Mouse (Mus musculus) heart, embryonic 14.5 days (tissue): ENCODE results near the gene Slc5a5. TPM values are rescaled to one million over a fixed set of nuclear protein-coding genes. Genes with fewer than 3 reads are reported as not detected.
A peak's percentile ranks its signal among the peaks of the same experiment; 100 is the strongest.
"Not testable (repeated sequence)": the region's sequence is repeated elsewhere in the genome, so short reads cannot be mapped to it uniquely, and the experiment has no call there.

Experiments used
- ATAC-seq: fragments of 200-750 bp; cut with Nextera tagmentation; 2 replicates; pipeline ENCODE4 v1.8.0; 2017; ENCODE audit warnings: low read depth, moderate TSS enrichment; ENCODE audit not compliant: insufficient number of reproducible peaks, insufficient read depth, low FRiP score
- H3K27ac ChIP-seq, 2 experiments: fragments of 200-500 bp in 1 of 2; fragments of 300-500 bp in 1 of 2; sonication (generic) in 1 of 2; replicated peaks in 1 of 2; 2 replicates each; pipeline ENCODE4 v1.5.1; 2012 to 2014; ENCODE audit warnings: low read depth in 2 of 2, low read length in 2 of 2, control low read depth in 1 of 2, mild to moderate bottlenecking in 1 of 2, mixed read lengths in 1 of 2; ENCODE audit not compliant: control insufficient read depth in 1 of 2, insufficient read depth in 1 of 2
- H3K27me3 ChIP-seq: fragments of 300-500 bp; sonication (generic); 2 replicates; pipeline ENCODE4 v1.6.1; 2014; ENCODE audit warnings: mild to moderate bottlenecking, low read length, control low read depth; ENCODE audit not compliant: control insufficient read depth, insufficient read depth
- H3K36me3 ChIP-seq: fragments of 300-500 bp; sonication (generic); 2 replicates; pipeline ENCODE4 v1.6.1; 2014; ENCODE audit warnings: mild to moderate bottlenecking, control low read depth, low read length, mixed read lengths; ENCODE audit not compliant: control insufficient read depth, insufficient read depth
- H3K4me1 ChIP-seq, 2 experiments: fragments of 200-500 bp in 1 of 2; fragments of 300-500 bp in 1 of 2; sonication (generic) in 1 of 2; 2 replicates each; pipeline ENCODE4 v1.6.1; 2012 to 2014; ENCODE audit warnings: low read length in 2 of 2, control low read depth in 1 of 2, mixed read lengths in 1 of 2; ENCODE audit not compliant: control insufficient read depth in 2 of 2, insufficient read depth in 2 of 2
- H3K4me2 ChIP-seq: fragments of 300-500 bp; sonication (generic); 2 replicates; pipeline ENCODE4 v1.6.1; 2014; ENCODE audit warnings: mild to moderate bottlenecking, low read length
- H3K4me3 ChIP-seq, 2 experiments: fragments of 200-500 bp in 1 of 2; fragments of 300-500 bp in 1 of 2; sonication (generic) in 1 of 2; 2 replicates each; pipeline ENCODE4 v1.5.1; 2012 to 2014; ENCODE audit warnings: low read length in 2 of 2, mild to moderate bottlenecking in 2 of 2, control low read depth in 1 of 2, low read depth in 1 of 2, moderate library complexity in 1 of 2; ENCODE audit not compliant: control insufficient read depth in 1 of 2, insufficient read depth in 1 of 2
- H3K9ac ChIP-seq: fragments of 300-500 bp; sonication (generic); 2 replicates; pipeline ENCODE4 v1.6.1; 2014; ENCODE audit warnings: mild to moderate bottlenecking, low read length
- H3K9me3 ChIP-seq: fragments of 300-500 bp; sonication (generic); 2 replicates; pipeline ENCODE4 v1.6.1; 2016; ENCODE audit warnings: low read length, control low read depth; ENCODE audit not compliant: control insufficient read depth
- WGBS: fragments of 180-500 bp; shearing (Covaris S2); extraction: QIAGEN DNeasy Blood & Tissue Kit; methylation state at CpG from one replicate; pipeline ENCODE4 v1.1.7; 2014; 5-methylcytosine and 5-hydroxymethylcytosine counted together
- polyA plus RNA-seq: library from polyadenylated mRNA; unstranded; fragments of >200 nt; fragmentation: Nextera tagmentation; extraction: Ambion mirVana; gene quantifications from 2 replicates; pipeline ENCODE4 v1.2.1, GENCODE M21; 2014

The Slc5a5 gene
- polyA plus RNA-seq, 1 experiment from 2014 or later, result not detected

DNA sequence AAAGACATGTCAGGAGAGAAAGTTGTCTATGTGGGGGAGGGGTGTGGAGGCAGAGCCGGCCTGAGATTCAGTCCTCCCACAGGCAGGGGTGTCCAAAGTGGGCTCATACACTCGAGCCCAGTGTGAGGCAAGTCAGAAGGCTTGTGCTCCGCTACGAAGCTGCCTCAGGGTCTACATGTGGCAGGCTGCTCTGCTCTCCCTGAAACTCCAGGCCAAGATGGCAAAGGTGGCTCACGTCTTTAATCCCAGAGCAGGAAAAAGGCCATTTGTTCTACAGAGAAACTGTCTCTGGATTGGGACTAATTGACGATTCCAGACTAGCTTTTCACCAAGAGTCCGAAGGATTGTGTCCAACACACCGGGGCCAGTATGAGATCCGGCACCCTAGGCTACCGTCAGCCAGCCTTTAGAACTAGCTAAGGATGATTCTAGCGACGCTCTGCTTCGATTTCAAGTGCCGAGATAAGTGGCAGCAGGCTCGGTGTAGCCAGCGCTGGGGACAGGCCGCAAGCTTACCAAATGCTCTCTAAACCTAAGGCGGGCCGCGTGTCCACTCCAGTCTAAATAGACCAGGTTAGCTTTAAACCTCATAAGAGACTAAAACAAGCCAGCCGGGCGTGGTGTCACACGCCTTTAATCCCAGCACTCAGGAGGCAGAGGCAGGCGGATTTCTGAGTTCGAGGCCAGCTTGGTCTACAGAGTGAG lies 3.9 kb upstream of the Slc5a5 start:
- Histone ChIP-seq H3K4me3 (peak overlapping the region; percentile 92 to 95), H3K27me3 (peaks cover 25% of the 10 kb centered on the region), H3K9ac (peak overlapping the region; percentile 95), H3K27ac (peak overlapping the region; percentile 57 to 75; a peak in 2 of 4 replicates), H3K9me3 (no peaks in the 10 kb centered on the region), H3K4me2 (peak overlapping the region; percentile 97), H3K4me1 (peaks cover 8 to 23% of the 10 kb centered on the region in 2 experiments; a peak in 3 of 4 replicates), H3K36me3 (peaks cover 23% of the 10 kb centered on the region)
- 3% methylated on average over 25 of the region's 25 CpGs for WGBS
- ATAC-seq, result no peak

DNA sequence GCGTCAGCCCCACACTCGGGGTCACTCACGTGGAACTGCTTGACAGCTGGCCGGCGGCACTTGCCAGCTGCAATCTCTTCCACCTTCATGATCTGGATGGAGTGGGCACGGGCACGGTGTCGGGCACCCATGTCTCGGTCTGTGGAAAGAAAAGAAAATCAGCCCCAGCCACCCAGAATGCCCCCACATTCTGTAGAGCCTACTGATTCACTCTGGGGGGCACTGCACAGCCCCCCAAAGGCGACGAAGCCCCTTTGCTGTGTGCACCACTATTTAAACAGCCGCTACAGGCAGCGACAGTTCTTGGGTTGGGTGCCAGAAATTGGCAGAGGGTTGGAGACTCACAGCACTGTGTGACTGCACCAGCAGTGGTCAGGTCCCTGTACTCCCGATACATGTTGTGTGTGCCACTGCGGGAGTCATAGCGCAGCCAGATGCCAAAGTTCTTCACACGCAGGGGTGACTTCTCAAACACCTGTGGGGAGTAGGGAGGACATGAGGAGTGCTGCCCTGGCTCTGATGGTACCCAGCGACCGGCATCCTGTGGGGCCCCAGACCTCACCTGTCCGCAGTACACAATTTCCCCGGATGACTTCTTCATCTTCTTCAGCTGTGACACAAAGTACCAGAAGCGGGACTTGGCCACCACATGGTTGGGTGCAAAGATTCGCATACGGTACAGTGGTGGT lies 3.2 kb upstream of the Slc5a5 start:
- not testable (repeated sequence) for H3K27ac ChIP-seq, H3K9me3 ChIP-seq, ATAC-seq
- peak overlapping the region; percentile 92 to 95 for H3K4me3 ChIP-seq
- 83% methylated on average over 22 of the region's 24 CpGs for WGBS
- peaks cover 33% of the 10 kb centered on the region for H3K27me3 ChIP-seq
- H3K4me1 ChIP-seq, result peaks cover 8 to 23% of the 10 kb centered on the region in 2 experiments; a peak in 3 of 4 replicates
- H3K4me2 ChIP-seq, result peak overlapping the region; percentile 97
- peak overlapping the region; percentile 95 for H3K9ac ChIP-seq
- peaks cover 23% of the 10 kb centered on the region for H3K36me3 ChIP-seq

DNA sequence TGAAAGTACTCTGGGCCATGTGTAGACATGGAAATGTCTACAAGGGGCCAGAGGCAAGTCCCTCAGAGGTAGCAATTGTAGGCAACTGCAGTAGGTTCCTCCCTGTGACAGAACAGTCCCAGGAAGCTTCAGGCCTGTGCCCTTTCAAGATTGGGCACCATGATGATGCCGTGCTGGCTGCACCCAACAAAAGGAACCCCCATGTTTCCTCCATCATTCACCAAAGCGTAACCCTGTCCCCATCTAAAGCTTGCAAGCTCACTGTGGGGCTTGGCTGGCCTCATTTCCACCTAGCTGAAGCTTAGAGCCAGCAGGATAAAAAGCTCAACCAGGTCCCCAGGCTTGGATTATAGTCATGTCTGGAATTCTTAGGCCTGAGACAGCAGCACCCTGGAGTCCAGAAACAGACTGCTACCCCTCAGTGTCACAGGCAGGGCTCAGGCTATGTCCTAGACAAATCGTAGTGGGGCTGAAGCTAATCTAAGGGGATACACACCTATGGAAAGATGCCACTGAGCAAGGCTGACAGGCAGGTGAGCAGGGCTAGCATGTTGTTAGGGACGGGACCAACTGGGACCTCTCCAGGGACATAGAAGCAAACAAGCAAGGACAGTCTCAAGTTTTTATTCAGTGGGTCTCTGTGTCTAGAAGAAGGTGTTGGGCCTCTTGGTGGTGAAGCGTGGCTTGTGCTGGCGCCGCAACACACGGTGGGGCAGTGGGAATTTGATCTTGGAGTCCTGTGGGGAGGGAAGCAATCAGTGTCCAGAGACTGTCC lies 2.4 kb upstream of the Slc5a5 start:
- H3K4me3 ChIP-seq, result no peak overlapping the region
- ATAC-seq, result no peak
- 95% methylated on average over 8 of the region's 8 CpGs for WGBS
- H3K4me2 ChIP-seq, result no peak overlapping the region
- H3K4me1 ChIP-seq, result peaks cover 8 to 23% of the 10 kb centered on the region in 2 experiments; a peak in 3 of 4 replicates
- peaks cover 40% of the 10 kb centered on the region for H3K27me3 ChIP-seq
- peaks cover 23% of the 10 kb centered on the region for H3K36me3 ChIP-seq
- H3K9ac ChIP-seq, result no peak overlapping the region
- H3K9me3 ChIP-seq, result 0 out of 2 replicates have a peak, but pooled peaks cover 4% of the 10 kb centered on the region
- H3K27ac ChIP-seq, result no peak overlapping the region

DNA sequence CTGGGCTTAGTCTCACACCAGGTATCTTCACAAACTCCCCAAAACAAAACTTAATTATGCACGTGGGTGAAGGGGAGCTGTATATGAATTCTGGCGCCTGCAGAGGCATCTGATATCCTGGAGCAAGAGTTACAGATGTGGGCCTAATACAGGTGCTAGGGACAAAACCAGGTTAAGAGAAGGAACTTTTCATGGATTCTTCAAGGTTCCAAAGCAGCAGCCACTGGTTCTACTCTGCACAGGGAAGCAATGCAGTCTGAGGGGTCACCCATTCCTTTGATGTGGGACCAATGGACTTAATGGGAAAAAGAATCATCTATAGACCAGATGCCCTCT lies 1.8 kb upstream of the Slc5a5 start:
- H3K4me1 ChIP-seq, result peaks cover 8 to 23% of the 10 kb centered on the region in 2 experiments; a peak in 3 of 4 replicates
- 74% methylated on average over 2 of the region's 2 CpGs for WGBS
- 0 out of 2 replicates have a peak, but pooled peaks cover 4% of the 10 kb centered on the region for H3K9me3 ChIP-seq
- H3K4me2 ChIP-seq, result no peak overlapping the region
- ATAC-seq, result no peak
- H3K9ac ChIP-seq, result no peak overlapping the region
- H3K27ac ChIP-seq, result no peak overlapping the region
- H3K4me3 ChIP-seq, result no peak overlapping the region
- peaks cover 41% of the 10 kb centered on the region for H3K27me3 ChIP-seq
- peaks cover 23% of the 10 kb centered on the region for H3K36me3 ChIP-seq

DNA sequence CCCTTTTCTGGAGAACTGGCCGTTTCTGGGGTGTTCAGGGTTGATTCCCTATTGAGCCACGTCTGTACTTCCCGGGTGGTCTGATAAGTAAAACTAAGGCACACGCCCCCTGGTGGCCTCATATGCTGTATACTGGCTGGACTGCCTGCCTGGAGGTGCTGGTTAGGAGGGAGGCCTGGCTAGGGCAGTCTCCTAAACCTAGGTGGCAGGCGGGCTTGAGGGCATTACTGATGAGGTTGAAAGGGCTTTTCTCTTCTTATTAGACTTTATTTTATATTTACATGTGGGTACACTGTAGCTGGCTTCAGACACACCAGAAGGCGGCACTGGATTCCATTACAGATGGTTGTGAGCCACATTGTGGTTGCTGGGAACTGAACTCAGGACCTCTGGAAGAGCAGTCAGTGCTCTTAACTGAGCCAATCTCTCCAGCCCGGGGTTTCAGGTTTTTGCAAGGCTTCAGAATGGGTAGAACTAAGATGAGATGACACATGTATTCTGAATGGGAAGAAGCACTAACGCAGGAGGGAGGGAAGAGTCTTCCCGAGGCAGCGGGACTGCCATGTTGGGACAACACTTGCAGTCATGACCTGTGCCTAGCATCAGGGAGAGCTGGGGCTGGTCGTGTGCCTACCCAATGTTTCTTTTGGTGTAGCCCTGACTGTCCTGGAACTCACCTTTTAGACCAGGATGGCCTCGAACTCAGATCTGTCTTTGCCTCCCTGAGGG lies 1.3 kb upstream of the Slc5a5 start:
- H3K9me3 ChIP-seq, result 0 out of 2 replicates have a peak, but pooled peaks cover 4% of the 10 kb centered on the region
- peaks cover 23% of the 10 kb centered on the region for H3K36me3 ChIP-seq
- H3K27ac ChIP-seq, result no peak overlapping the region
- H3K9ac ChIP-seq, result no peak overlapping the region
- 32% methylated on average over 12 of the region's 12 CpGs for WGBS
- peaks cover 8 to 23% of the 10 kb centered on the region in 2 experiments; a peak in 3 of 4 replicates for H3K4me1 ChIP-seq
- no peak for ATAC-seq
- H3K4me2 ChIP-seq, result no peak overlapping the region
- H3K27me3 ChIP-seq, result peaks cover 41% of the 10 kb centered on the region
- H3K4me3 ChIP-seq, result no peak overlapping the region

DNA sequence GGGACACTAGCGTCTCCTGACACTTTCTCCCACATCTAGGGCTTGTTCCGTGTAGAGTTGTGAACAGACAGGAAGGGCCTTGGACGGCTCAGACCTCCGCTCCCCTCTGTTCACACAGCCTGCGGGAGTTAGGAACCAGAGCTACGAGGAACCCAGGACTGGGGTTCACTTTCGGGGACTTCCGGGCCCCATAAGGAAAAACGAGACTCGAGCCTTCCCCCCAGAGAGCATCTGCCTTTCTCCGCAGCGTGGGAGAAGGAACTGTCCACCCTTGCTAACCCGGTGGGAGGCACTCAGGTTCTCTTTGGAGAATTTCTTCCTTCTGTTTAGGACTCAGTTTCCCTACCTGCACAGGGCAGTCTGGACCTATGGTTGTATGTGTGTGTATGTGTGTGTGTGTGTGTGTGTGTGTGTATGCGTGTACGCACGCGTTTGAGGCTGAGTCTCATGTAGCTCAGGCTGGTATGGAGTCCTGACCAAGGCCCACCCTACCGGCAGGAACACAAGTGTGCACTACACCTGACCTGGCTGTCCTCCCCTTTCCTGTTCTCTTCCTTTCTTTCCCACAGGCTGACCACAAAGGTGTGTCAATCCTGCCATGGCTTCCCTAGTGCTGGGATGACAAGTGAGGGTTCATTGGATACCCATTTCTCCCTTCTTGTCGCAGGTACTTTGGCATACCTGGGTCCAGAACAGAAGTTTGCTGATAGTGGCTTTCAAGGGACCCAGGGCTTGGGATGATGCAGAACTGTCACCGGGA lies 519 bp upstream of the Slc5a5 start:
- Histone ChIP-seq H3K4me3 (peak overlapping the region; percentile 21 to 32; a peak in 3 of 4 replicates), H3K9ac (no peak overlapping the region), H3K36me3 (peaks cover 23% of the 10 kb centered on the region), H3K27me3 (peaks cover 41% of the 10 kb centered on the region), H3K9me3 (0 out of 2 replicates have a peak, but pooled peaks cover 4% of the 10 kb centered on the region), H3K4me2 (peak overlapping the region; percentile 51), H3K27ac (no peak overlapping the region), H3K4me1 (peaks cover 6 to 19% of the 10 kb centered on the region in 2 experiments; a peak in 3 of 4 replicates)
- no peak for ATAC-seq
- WGBS, result 29% methylated on average over 20 of the region's 20 CpGs
